Mouse (Mus musculus) liver, embryonic 11.5 days (tissue): ENCODE measurements around the gene Pigb. TPM values are rescaled to one million over a fixed set of nuclear protein-coding genes. Genes with fewer than 3 reads are reported as not detected.
A peak's percentile ranks its signal among the peaks of the same experiment; 100 is the strongest.

Experiments
- ATAC-seq: fragments of 200-750 bp; cut with Nextera tagmentation; replicated peaks from 2 replicates; pipeline ENCODE4 v1.8.0; 2017; ENCODE audit warnings: moderate number of reproducible peaks, mild to moderate bottlenecking, moderate TSS enrichment, moderate library complexity; ENCODE audit not compliant: low FRiP score
- DNase-seq: peaks from one replicate; pipeline ENCODE4 v3.0.0-alpha.2; 2017; ENCODE audit warnings: low spot score
- H3K27ac ChIP-seq: fragments of 300-500 bp; sonication (generic); 2 replicates; pipeline ENCODE4 v1.5.1; 2014; ENCODE audit warnings: mild to moderate bottlenecking, low read depth, low read length, control low read depth
- H3K27me3 ChIP-seq: fragments of 300-500 bp; sonication (generic); replicated peaks from 2 replicates; pipeline ENCODE4 v1.6.1; 2014; ENCODE audit warnings: low read length, mixed read lengths; ENCODE audit not compliant: control insufficient read depth, insufficient read depth
- H3K36me3 ChIP-seq: fragments of 300-500 bp; sonication (generic); 2 replicates; pipeline ENCODE4 v1.6.1; 2014; ENCODE audit warnings: mild to moderate bottlenecking, low read length, moderate library complexity, mixed read lengths; ENCODE audit not compliant: control insufficient read depth, insufficient read depth
- H3K4me1 ChIP-seq: fragments of 300-500 bp; sonication (generic); replicated peaks from 2 replicates; pipeline ENCODE4 v1.6.1; 2014; ENCODE audit warnings: low read length, mixed read lengths; ENCODE audit not compliant: control insufficient read depth, insufficient read depth
- H3K4me2 ChIP-seq: fragments of 300-500 bp; sonication (generic); 2 replicates; pipeline ENCODE4 v1.6.1; 2014; ENCODE audit warnings: mild to moderate bottlenecking, control low read depth, moderate library complexity
- H3K4me3 ChIP-seq: fragments of 300-500 bp; sonication (generic); 2 replicates; pipeline ENCODE4 v1.5.1; 2014; ENCODE audit warnings: low read depth, low read length, control low read depth
- H3K9ac ChIP-seq: fragments of 300-500 bp; sonication (generic); 2 replicates; pipeline ENCODE4 v1.6.1; 2014; ENCODE audit warnings: low read depth, low read length, control low read depth
- H3K9me3 ChIP-seq: fragments of 300-500 bp; sonication (generic); 2 replicates; pipeline ENCODE4 v1.6.1; 2016; ENCODE audit warnings: low read length, inconsistent platforms, mixed read lengths; ENCODE audit not compliant: control insufficient read depth
- WGBS: fragments of 180-500 bp; shearing (Covaris S2); extraction: QIAGEN DNeasy Blood & Tissue Kit; methylation state at CpG from one replicate; pipeline ENCODE4 v1.1.7; 2014; 5-methylcytosine and 5-hydroxymethylcytosine counted together
- polyA plus RNA-seq: library from polyadenylated mRNA; unstranded; fragments of >200 nt; fragmentation: Nextera tagmentation; extraction: Ambion mirVana; gene quantifications from 2 replicates; pipeline ENCODE4 v1.2.1, GENCODE M21; 2014

Gene Pigb
- polyA plus RNA-seq, 1 experiment from 2014 or later: 17.1 TPM

GRCm38 (mm10) chr9:73059224-73059623 is 19.0 kb upstream of the Pigb start:
- no peaks in the 10 kb centered on the region for H3K27me3 ChIP-seq

GRCm38 (mm10) chr9:73055441-73055911 is 15.3 kb upstream of the Pigb start:
- no peaks in the 10 kb centered on the region for H3K27me3 ChIP-seq
- no peak overlapping the region for H3K27ac ChIP-seq
- no peaks in the 10 kb centered on the region for H3K9me3 ChIP-seq
- 55% methylated on average over 10 of the region's 10 CpGs for WGBS
- no peak overlapping the region for H3K4me2 ChIP-seq
- ATAC-seq (no peak), DNase-seq (no peak)
- H3K9ac ChIP-seq: no peak overlapping the region
- H3K36me3 ChIP-seq: no peaks in the 10 kb centered on the region
- no peaks in the 10 kb centered on the region for H3K4me1 ChIP-seq
- no peak overlapping the region for H3K4me3 ChIP-seq

More at GRCm38 (mm10) chr9:73059224-73059623, 19.0 kb upstream of the Pigb start:
- no peaks in the 10 kb centered on the region for H3K36me3 ChIP-seq
- DNase-seq: no peak
- no peak overlapping the region for H3K9ac ChIP-seq
- no peaks in the 10 kb centered on the region for H3K4me1 ChIP-seq
- no peak overlapping the region for H3K4me2 ChIP-seq
- ATAC-seq: no peak
- H3K9me3 ChIP-seq: no peaks in the 10 kb centered on the region
- no peak overlapping the region for H3K27ac ChIP-seq
- no peak overlapping the region for H3K4me3 ChIP-seq
- 84% methylated on average over 4 of the region's 4 CpGs for WGBS

DNA sequence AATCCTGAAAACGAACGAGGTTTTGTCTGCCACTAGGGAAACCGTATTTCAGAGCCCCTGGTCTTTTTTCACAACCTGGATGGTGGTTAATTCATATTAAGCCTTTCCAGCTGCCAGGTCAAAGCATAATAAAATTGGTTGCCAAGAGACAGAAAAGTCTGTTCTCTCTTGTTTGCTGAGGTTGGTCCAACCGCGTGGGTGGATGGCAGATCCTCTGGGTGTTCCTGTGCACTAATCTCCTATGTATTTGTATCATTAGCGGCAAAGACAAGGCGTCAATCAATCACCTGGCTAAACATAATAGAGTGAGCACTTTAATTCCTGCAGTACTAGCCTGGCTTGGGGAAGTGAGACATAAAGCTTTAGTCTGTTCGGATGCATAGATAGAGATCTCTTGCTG is 10.4 kb upstream of the Pigb start:
- ATAC-seq (no peak), DNase-seq (no peak)
- no peak overlapping the region for H3K4me3 ChIP-seq
- no peaks in the 10 kb centered on the region for H3K36me3 ChIP-seq
- 0 out of 2 replicates have a peak, but pooled peaks cover 4% of the 10 kb centered on the region for H3K4me1 ChIP-seq
- WGBS: 63% methylated on average over 8 of the region's 8 CpGs
- H3K27me3 ChIP-seq: no peaks in the 10 kb centered on the region
- no peak overlapping the region for H3K4me2 ChIP-seq
- no peak overlapping the region for H3K27ac ChIP-seq
- H3K9me3 ChIP-seq: no peaks in the 10 kb centered on the region
- no peak overlapping the region for H3K9ac ChIP-seq

- DNase-seq (no peak), ATAC-seq (no peak; the same call in 1 of the 2 replicates)
- Histone ChIP-seq H3K27ac (no peak overlapping the region), H3K27me3 (no peaks in the 10 kb centered on the region), H3K9me3 (no peaks in the 10 kb centered on the region), H3K4me2 (no peak overlapping the region), H3K9ac (no peak overlapping the region), H3K4me3 (no peak overlapping the region), H3K36me3 (no peaks in the 10 kb centered on the region), H3K4me1 (peaks cover 4% of the 10 kb centered on the region)
- WGBS: 72% methylated on average over 5 of the region's 5 CpGs
These were observed 9.7 kb upstream of the Pigb start for GRCm38 (mm10) chr9:73049833-73050232.

DNA sequence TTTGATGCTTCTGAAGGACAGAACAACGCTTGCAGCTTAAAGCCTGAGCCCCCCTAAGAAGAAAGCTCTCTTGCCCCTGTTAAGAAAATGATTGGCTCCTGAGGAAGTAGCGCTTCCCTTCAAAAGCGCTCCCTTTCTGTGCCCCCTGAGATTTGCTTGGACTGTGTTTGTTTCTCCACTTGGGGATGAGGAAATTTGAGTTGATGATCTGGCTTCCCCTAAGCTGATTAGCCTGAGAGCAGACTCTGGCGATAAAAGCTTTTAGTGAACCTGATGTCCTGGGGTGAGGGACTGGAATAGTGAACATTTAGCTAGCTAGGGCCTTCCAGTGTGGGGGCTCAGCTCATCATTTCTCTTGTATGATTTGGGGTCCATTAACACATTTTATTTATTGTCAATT is 8.7 kb upstream of the Pigb start:
- Histone ChIP-seq H3K36me3 (no peaks in the 10 kb centered on the region), H3K4me1 (peaks cover 7% of the 10 kb centered on the region), H3K4me2 (no peak overlapping the region), H3K9me3 (no peaks in the 10 kb centered on the region), H3K4me3 (no peak overlapping the region), H3K27me3 (no peaks in the 10 kb centered on the region), H3K9ac (no peak overlapping the region), H3K27ac (no peak overlapping the region)
- DNase-seq (no peak), ATAC-seq (no peak)
- 15% methylated on average over 4 of the region's 4 CpGs for WGBS

DNA sequence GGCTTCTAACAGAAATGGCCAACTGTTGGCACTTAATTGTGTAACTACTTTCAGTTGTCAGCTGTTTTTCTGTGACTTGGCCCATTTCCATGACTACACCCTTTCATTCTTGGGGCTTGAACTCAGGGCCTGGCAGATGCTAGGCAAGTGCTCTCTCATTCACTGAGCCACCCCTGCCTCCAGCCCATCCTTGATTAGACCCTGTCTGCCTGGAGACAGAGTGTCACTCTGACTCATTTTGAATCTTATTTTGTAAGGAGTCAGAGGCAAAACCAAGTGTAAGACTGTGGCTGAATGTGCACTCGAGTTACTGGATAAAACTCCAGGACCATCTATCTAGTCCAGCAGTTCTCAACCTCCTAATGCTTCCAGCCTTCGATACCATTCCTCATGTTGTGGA is 7.7 kb upstream of the Pigb start:
- 76% methylated on average over 2 of the region's 2 CpGs for WGBS
- H3K4me2 ChIP-seq: no peak overlapping the region
- H3K9me3 ChIP-seq: no peaks in the 10 kb centered on the region
- H3K9ac ChIP-seq: no peak overlapping the region
- H3K4me3 ChIP-seq: no peak overlapping the region
- H3K36me3 ChIP-seq: no peaks in the 10 kb centered on the region
- H3K27ac ChIP-seq: no peak overlapping the region
- H3K4me1 ChIP-seq: peaks cover 7% of the 10 kb centered on the region
- no peak for ATAC-seq
- H3K27me3 ChIP-seq: no peaks in the 10 kb centered on the region
- no peak for DNase-seq

GRCm38 (mm10) chr9:73045711-73046110 is 5.5 kb upstream of the Pigb start:
- Histone ChIP-seq H3K36me3 (no peaks in the 10 kb centered on the region), H3K9ac (peak overlapping the region; percentile 27; the same call in 1 of the 2 replicates), H3K4me2 (peak overlapping the region; percentile 99), H3K27ac (no peak overlapping the region), H3K4me3 (peak overlapping the region; percentile 61), H3K4me1 (peaks cover 7% of the 10 kb centered on the region), H3K27me3 (no peaks in the 10 kb centered on the region), H3K9me3 (no peaks in the 10 kb centered on the region)
- DNase-seq (no peak), ATAC-seq (no peak)
- 58% methylated on average over 10 of the region's 10 CpGs for WGBS

- Histone ChIP-seq H3K27me3 (no peaks in the 10 kb centered on the region), H3K4me2 (peak overlapping the region; percentile 99), H3K4me1 (peaks cover 9% of the 10 kb centered on the region), H3K4me3 (peak overlapping the region; percentile 61), H3K36me3 (no peaks in the 10 kb centered on the region), H3K9me3 (no peaks in the 10 kb centered on the region), H3K9ac (peak overlapping the region; percentile 27; the same call in 1 of the 2 replicates), H3K27ac (no peak overlapping the region)
- WGBS: 10% methylated on average over 7 of the region's 7 CpGs
- no peak for DNase-seq
- no peak for ATAC-seq
These were observed 5.0 kb upstream of the Pigb start for GRCm38 (mm10) chr9:73045204-73045603.
